Mouse (Mus musculus): ENCODE measurements around the gene 1500011B03Rik.

- no peak for TF ChIP-seq CTCF (IDR thresholded peaks at IDR 0.05; ENCODE audit: low read depth)
- TF ChIP-seq EP300 (IDR thresholded peaks at IDR 0.05; ENCODE audit: low read depth), result no peak
These were observed 6.5 kb upstream of the 1500011B03Rik start for GRCm38 (mm10) chr5:114829740-114830139.

Measured in liver, postnatal 0 days (tissue).